Mouse (Mus musculus) intestine, embryonic 14.5 days (tissue): ENCODE measurements around the gene Cdca7l. TPM values are rescaled to one million over a fixed set of nuclear protein-coding genes. Genes with fewer than 3 reads are reported as not detected.
"Not testable (repeated sequence)": the region's sequence is repeated elsewhere in the genome, so short reads cannot be mapped to it uniquely, and the experiment has no call there.

Experiments
- ATAC-seq: fragments of 200-750 bp; cut with Nextera tagmentation; replicated peaks from 2 replicates; pipeline ENCODE4 v1.8.0; 2017; ENCODE audit warnings: low read depth, moderate number of reproducible peaks, moderate TSS enrichment, moderate library complexity; ENCODE audit not compliant: low FRiP score, low TSS enrichment
- DNase-seq: peaks from one replicate; pipeline ENCODE4 v3.0.0-alpha.2; 2018; ENCODE audit warnings: low spot score
- H3K27ac ChIP-seq: fragments of 300-500 bp; sonication (generic); 2 replicates; pipeline ENCODE4 v1.5.1; 2014; ENCODE audit warnings: low read depth, mild to moderate bottlenecking, control low read depth
- H3K27me3 ChIP-seq: fragments of 300-500 bp; sonication (generic); replicated peaks from 2 replicates; pipeline ENCODE4 v1.6.1; 2014; ENCODE audit warnings: low read length, control low read depth; ENCODE audit not compliant: control insufficient read depth, insufficient read depth
- H3K36me3 ChIP-seq: fragments of 300-500 bp; sonication (generic); 2 replicates; pipeline ENCODE4 v1.6.1; 2014; ENCODE audit warnings: low read length, control low read depth; ENCODE audit not compliant: control insufficient read depth, insufficient read depth
- H3K4me1 ChIP-seq: fragments of 300-500 bp; sonication (generic); replicated peaks from 2 replicates; pipeline ENCODE4 v1.6.1; 2014; ENCODE audit warnings: low read length, control low read depth, mixed read lengths; ENCODE audit not compliant: control insufficient read depth, insufficient read depth
- H3K4me2 ChIP-seq: fragments of 300-500 bp; sonication (generic); 2 replicates; pipeline ENCODE4 v1.6.1; 2014; ENCODE audit warnings: low read length
- H3K4me3 ChIP-seq: fragments of 300-500 bp; sonication (generic); 2 replicates; pipeline ENCODE4 v1.5.1; 2014; ENCODE audit warnings: low read depth, low read length, control low read depth, mixed read lengths
- H3K9ac ChIP-seq: fragments of 300-500 bp; sonication (generic); 2 replicates; pipeline ENCODE4 v1.6.1; 2014; ENCODE audit warnings: mild to moderate bottlenecking, low read length
- H3K9me3 ChIP-seq: fragments of 300-500 bp; sonication (generic); 2 replicates; pipeline ENCODE4 v1.6.1; 2016; ENCODE audit warnings: low read length, control low read depth; ENCODE audit not compliant: control insufficient read depth
- WGBS: fragments of 180-500 bp; shearing (Covaris S2); extraction: QIAGEN DNeasy Blood & Tissue Kit; methylation state at CpG from one replicate; pipeline ENCODE4 v1.1.7; 2014; 5-methylcytosine and 5-hydroxymethylcytosine counted together
- polyA plus RNA-seq: library from polyadenylated mRNA; unstranded; fragments of >200 nt; fragmentation: Nextera tagmentation; extraction: Ambion mirVana; gene quantifications from 2 replicates; pipeline ENCODE4 v1.2.1, GENCODE M21; 2014

Gene Cdca7l
- polyA plus RNA-seq, 1 experiment from 2014 or later = 55.7 TPM

GRCm38 (mm10) chr12:117901352-117901751 lies 97.3 kb downstream of the Cdca7l start:
- 54% methylated on average over 1 of the region's 4 CpGs for WGBS

DNA sequence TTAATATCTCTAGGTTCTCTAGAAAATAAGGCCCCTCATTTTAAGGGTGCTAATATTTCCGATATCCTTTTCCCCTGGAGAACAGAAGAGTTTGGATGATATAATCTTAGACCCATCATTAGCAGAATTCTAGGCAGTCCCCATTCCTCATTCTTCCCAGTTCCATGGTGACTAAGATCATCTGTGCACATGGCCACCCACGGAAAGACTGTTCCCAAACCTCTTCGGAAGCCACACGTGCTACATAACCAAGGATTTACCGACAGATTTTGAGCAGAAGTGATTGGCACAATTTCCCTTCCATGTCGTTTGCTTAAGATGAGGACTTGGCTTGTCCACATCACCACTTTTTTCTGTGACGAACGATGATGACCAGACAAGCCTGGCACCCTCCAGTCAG lies 99.6 kb downstream of the Cdca7l start:
- no peak for DNase-seq
- Histone ChIP-seq H3K27me3 (no peaks in the 10 kb centered on the region), H3K9ac (no peak overlapping the region), H3K4me1 (no peaks in the 10 kb centered on the region), H3K36me3 (no peaks in the 10 kb centered on the region), H3K4me3 (no peak overlapping the region), H3K9me3 (no peaks in the 10 kb centered on the region), H3K27ac (no peak overlapping the region), H3K4me2 (no peak overlapping the region)
- no peak for ATAC-seq
- WGBS = 88% methylated on average over 8 of the region's 8 CpGs

More at GRCm38 (mm10) chr12:117901352-117901751, 97.3 kb downstream of the Cdca7l start:
- not testable (repeated sequence) for DNase-seq, ATAC-seq, H3K36me3 ChIP-seq, H3K9me3 ChIP-seq, H3K4me1 ChIP-seq, H3K4me2 ChIP-seq, H3K27ac ChIP-seq, H3K27me3 ChIP-seq, H3K4me3 ChIP-seq, H3K9ac ChIP-seq

DNA sequence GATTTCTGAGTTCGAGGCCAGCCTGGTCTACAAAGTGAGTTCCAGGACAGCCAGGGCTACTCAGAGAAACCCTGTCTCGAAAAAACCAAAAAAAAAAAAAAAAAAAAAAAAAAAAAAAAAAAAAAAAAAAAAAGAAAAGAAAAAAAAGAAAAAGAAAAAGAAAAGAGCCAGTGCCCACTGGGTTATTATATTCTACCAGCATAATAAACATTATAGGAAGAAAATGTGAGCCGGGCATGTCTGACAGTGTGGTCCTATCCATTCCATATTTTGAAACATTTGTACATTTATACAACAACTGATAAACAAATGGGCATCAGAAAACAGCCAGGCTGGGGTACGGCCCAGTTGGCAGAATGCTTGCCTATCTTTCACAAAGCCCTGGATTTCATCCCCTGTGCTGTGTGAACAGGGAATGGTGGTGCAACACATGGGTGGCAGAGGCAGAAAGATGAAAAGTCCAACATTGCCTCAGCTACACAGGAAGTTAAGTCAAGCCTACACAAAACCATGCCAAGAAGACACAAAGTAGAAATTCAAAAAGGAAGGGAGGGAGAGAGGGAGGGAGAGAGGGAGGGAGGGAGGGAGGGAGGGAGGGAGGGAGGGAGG lies 101.2 kb downstream of the Cdca7l start:
- H3K27ac ChIP-seq, H3K9me3 ChIP-seq, H3K4me2 ChIP-seq, ATAC-seq, DNase-seq, H3K36me3 ChIP-seq, H3K27me3 ChIP-seq, H3K9ac ChIP-seq, H3K4me1 ChIP-seq, H3K4me3 ChIP-seq: not testable (repeated sequence)
- 72% methylated on average over 4 of the region's 4 CpGs for WGBS

- WGBS = 93% methylated on average over 1 of the region's 1 CpGs
- Histone ChIP-seq H3K4me3 (no peak overlapping the region), H3K4me1 (no peaks in the 10 kb centered on the region), H3K9me3 (no peaks in the 10 kb centered on the region), H3K27ac (no peak overlapping the region), H3K4me2 (no peak overlapping the region), H3K27me3 (no peaks in the 10 kb centered on the region), H3K9ac (no peak overlapping the region), H3K36me3 (no peaks in the 10 kb centered on the region)
- no peak for ATAC-seq
- DNase-seq = no peak
Measured at GRCm38 (mm10) chr12:117911396-117911795, 107.3 kb downstream of the Cdca7l start.

GRCm38 (mm10) chr12:117914613-117915245 lies 110.6 kb downstream of the Cdca7l start:
- H3K4me3 ChIP-seq = no peak overlapping the region
- H3K36me3 ChIP-seq = no peaks in the 10 kb centered on the region
- no peaks in the 10 kb centered on the region for H3K27me3 ChIP-seq
- 33% methylated on average over 10 of the region's 10 CpGs for WGBS
- no peak overlapping the region for H3K4me2 ChIP-seq
- no peak for ATAC-seq
- no peak overlapping the region for H3K27ac ChIP-seq
- no peak for DNase-seq
- no peaks in the 10 kb centered on the region for H3K4me1 ChIP-seq
- H3K9ac ChIP-seq = no peak overlapping the region
- no peaks in the 10 kb centered on the region for H3K9me3 ChIP-seq

GRCm38 (mm10) chr12:117915826-117916588 lies 111.9 kb downstream of the Cdca7l start:
- Histone ChIP-seq H3K36me3 (no peaks in the 10 kb centered on the region), H3K27me3 (no peaks in the 10 kb centered on the region), H3K9ac (no peak overlapping the region), H3K4me2 (no peak overlapping the region), H3K9me3 (no peaks in the 10 kb centered on the region), H3K4me1 (no peaks in the 10 kb centered on the region), H3K4me3 (no peak overlapping the region), H3K27ac (no peak overlapping the region)
- no peak for ATAC-seq
- WGBS = 68% methylated on average over 10 of the region's 10 CpGs
- DNase-seq = no peak
